Mouse (Mus musculus) megakaryocyte-erythroid progenitor cell, adult 5-6 weeks (primary cell): ENCODE results near the gene 4930444G20Rik. TPM values are rescaled to one million over a fixed set of nuclear protein-coding genes. Genes with fewer than 3 reads are reported as not detected.
"Not testable (repeated sequence)": the region's sequence is repeated elsewhere in the genome, so short reads cannot be mapped to it uniquely, and the experiment has no call there.

Experiments
- ATAC-seq: replicated peaks from 2 replicates; pipeline ENCODE4 v1.8.0; 2016; ENCODE audit warnings: mild to moderate bottlenecking, inconsistent platforms; ENCODE audit not compliant: severe bottlenecking, poor library complexity, low FRiP score, low TSS enrichment
- total RNA-seq, 2 experiments: library from RNA; stranded (forward) in 1 of 2; stranded (reverse) in 1 of 2; fragments of 200-1000, 215-1000 nt in 1 of 2; fragments of >200 nt in 1 of 2; fragmentation: Nextera tagmentation in 1 of 2; gene quantifications; 2 replicates each; pipeline ENCODE4 v1.2.3; 2014 to 2017

4930444G20Rik gene
- not detected in 2 replicates for total RNA-seq (2014; fragmentation: Nextera tagmentation)
- total RNA-seq (2017): not detected in 2 replicates

DNA sequence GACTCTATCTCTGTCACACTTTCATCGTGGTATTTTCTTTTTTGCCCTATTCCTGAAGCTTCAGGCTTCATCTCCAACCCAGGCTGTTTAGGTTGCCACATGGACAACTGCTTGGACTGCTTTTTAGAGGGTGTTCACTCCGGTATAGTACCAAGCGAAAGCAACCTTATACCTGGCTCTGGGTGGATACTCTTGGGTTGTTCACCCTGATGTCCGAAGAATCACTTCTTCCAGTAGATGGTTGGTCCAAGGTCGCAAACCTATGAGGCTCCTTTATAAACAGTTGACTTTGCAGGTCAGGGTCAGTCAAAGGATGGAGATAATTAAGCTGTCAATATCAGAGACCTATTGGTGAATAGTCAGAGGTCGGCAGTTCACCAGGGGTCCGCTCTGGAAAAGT, at the start of gene 4930444G20Rik:
Gene 4930444G20Rik, minus strand, starts transcription at position 101 of the 400 bp plus-strand sequence.
- ATAC-seq: not testable (repeated sequence)

DNA sequence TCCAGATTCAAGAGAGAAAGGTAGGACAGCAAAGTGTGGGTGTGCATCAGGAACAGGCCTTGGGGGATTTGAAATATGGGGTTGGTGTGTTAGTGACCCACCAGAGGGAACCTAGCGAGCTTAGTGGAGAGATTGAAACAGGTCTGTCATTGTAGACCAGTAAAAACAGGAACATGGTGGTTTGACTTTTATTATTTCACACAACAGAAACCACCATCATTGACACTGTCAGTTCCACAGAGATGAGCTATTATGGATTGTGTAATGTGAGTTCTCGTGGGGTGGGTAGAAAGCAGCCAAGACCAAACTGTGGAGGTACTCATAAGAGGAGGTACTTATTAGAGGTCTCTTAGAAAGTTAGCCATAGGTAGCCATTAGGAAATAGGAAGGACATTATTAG, 6.7 kb upstream of the 4930444G20Rik start:
- ATAC-seq: no peak

DNA sequence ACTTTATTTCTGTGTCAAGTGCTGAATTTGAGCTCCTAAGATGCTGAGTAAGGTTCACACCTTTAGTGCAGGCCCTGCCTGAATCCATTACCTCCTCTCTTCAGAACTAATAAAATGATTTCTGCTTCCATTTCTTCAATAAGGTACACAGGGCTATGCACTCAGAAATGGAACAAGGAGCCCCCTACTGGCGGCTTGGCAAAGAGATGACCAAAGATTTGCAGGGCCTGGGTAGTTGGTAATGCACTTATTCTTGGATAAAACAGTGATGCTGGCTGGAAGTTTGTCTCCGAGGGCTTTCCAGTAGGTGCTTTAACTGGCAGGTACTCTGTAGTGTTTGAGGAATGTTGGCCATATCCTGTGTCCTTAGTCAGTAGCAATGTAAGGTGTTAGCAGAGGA, 4.9 kb upstream of the 4930444G20Rik start:
- no peak for ATAC-seq

DNA sequence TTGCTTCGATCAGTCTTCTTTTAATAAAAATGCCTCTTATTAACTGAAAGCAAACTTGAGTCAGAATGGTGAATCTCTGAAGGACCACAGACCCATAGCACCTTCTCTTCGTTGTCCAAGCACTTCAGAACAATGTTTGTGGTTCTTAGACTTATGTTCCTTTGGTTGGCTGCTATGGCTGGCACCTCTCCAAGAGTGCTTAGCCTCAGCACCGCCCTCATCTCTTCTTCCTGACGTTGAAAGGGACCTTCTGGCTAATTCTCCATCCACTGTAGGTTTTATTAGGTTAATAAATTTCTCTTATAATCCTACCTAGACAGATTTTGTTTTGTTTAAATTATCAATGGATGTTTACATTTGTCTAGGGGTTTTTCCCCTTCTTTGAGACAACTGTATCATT, 2.7 kb upstream of the 4930444G20Rik start:
- no peak for ATAC-seq

DNA sequence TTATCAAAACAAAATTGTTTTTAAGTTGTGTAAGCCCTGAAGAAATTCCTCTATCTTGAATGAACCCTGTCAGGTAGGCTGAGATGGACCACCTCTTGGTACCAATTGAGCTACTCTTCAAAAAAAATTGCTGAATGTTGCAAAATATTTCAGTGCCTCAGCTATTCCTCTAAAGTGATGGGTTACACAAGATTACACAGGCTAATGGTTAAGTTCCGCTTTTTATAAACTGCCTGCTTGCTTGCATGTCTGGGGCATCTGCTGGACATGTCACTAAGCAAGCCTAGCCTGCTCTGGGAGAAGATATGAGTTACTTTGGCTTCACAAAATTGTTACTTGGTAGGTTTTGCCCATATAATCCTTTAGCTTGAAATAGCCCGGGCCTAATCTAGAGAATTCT, 2.3 kb upstream of the 4930444G20Rik start:
- no peak for ATAC-seq

DNA sequence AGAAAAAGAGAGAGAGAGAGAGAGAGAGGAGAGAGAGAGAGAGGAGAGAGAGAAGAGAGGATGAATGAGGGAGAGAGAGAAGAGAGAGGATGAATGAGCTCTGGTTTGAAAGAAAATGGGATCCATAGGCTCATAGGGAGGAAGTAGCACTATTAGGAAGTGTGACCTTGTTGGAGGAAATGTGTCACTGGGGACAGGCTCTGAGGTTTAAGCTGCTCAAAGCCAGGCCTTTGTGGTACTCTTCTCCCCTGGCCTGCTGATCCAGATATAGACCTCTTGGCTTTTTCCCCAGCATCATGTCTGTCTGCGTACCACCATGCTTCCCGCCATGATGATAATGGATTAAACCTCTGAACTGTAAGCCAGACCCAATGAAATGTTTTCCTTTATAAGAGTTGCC, 8.5 kb downstream of the 4930444G20Rik start:
- ATAC-seq: no peak

DNA sequence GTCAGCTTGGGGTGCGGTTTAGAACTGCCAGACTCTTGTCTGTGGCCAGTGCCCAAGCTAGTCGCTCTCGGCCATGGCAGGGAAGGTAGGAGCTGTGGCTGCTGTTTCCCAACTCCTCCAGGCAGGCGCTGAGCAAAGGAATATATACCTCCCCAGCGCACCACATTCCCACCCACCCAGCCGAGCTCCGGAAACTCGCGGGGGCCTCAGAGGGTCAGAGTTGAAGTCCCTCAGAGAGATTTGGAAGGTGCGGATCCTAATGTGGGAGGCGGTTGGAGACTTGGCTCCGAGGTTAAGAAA, 8.9 kb downstream of the 4930444G20Rik start:
- no peak for ATAC-seq

DNA sequence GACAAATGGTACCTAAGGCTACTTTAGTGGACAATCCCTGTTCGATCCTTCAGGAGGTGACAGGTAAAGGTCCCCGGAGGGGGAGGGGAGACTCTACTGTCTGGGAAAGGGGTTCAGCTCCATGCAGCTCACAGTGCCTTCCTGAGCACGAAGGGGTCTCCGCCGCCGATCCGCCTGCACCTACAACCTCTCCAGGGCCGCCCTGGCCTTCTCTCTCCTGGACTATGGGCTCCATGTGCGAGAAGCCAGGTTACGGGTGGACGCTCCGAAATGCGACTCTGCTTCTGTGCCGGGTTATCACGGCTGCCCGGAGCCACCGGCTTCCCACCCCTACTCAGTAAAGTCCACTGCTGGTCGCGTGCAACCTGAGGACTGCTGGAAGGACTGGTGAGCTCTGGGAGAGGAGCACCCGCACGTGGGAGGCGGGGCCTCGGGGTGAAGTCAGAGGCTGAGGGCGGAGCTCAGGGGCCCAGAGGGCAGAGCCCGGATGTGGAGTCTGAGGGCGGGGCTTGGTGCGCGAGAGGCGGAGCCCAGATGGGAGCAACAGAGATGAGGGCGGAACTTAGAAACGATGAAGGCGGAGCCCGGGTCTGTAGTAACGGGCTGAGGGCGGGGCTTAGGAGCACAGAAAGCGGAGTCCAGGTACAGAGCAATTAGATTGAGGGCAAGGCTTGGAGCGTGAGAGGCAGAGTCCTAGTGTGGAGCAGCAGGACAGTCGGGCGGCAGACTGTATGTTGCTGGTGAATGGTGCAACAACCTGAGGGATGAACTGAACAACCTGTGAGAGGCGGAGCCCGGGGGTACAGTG, 9.5 kb downstream of the 4930444G20Rik start:
- ATAC-seq: peak; percentile 100

DNA sequence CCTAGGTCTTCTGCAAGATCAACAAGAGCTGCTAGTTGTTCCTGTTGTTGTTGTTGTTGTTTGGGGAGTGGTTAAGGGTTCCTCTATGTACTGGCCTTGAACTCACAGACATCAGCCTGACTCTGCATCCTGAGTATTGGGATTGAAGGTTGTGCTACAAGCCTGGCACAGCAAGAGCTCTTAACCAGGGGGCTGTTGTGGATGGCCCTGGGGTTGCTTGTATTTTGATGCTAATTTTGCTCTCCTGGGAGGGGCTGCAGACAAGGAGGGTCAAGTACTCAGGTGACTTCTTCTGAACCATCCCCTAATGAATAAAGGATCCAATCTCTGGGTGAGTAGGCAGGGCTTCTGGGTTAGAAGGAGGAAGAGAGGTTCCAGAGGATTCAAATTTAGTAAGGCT, 12.6 kb downstream of the 4930444G20Rik start:
- ATAC-seq: no peak

DNA sequence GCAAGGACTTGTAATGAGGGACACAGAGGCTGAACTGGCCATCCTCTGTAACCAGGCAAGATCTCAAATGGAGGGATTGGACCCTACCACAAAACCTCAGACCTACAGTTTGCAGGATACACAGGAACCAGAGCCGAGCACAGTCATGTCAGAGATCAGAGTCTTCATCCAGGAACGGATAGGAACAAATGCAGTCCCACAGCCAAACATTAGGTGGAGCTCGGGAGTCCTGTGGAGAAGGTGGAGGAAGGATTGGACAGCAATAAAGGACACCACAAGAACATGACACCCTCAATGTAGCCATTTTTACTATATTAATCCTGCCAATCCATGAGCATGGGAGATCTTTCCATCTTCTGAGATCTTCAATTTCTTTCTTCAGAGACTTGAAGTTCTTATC, 31.6 kb downstream of the 4930444G20Rik start:
- not testable (repeated sequence) for ATAC-seq

DNA sequence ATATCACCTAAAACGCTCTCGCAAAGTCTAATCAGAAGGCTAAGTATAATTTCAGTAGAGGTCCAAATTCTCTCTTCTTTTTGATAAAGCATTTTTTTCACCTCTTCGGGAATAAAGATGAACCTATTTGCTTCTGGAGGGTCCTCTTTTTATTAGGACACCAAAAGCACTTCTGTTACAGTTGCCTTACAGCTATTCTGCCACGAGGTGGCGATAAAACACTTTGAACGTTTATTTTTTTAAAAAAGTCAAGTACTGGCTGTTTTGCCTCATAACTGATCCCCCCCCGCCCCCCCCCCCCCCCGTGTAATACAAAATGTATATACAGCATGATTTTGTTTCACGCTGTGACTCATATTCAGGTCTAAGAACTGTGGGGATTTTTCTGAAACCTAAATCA, 33.6 kb downstream of the 4930444G20Rik start:
- no peak for ATAC-seq

DNA sequence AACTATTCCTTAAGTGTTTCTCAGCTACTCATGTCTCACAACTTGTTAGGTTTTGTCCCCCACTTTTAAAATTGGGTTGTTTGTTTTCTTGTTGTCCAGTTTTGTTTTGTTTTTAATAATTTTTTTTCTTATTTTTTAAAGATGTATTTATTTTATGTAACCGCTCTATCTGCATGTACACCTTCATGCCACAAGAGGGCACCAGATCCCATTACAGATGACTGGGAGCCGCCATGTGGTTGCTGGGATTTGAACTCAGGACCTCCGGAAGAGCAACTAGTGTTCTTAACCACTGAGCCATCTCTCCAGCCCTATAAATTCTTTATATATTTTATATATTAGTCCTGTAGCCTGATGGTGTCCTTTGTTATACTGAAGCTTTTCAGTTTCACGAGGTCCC, 49.3 kb downstream of the 4930444G20Rik start:
- no peak for ATAC-seq

DNA sequence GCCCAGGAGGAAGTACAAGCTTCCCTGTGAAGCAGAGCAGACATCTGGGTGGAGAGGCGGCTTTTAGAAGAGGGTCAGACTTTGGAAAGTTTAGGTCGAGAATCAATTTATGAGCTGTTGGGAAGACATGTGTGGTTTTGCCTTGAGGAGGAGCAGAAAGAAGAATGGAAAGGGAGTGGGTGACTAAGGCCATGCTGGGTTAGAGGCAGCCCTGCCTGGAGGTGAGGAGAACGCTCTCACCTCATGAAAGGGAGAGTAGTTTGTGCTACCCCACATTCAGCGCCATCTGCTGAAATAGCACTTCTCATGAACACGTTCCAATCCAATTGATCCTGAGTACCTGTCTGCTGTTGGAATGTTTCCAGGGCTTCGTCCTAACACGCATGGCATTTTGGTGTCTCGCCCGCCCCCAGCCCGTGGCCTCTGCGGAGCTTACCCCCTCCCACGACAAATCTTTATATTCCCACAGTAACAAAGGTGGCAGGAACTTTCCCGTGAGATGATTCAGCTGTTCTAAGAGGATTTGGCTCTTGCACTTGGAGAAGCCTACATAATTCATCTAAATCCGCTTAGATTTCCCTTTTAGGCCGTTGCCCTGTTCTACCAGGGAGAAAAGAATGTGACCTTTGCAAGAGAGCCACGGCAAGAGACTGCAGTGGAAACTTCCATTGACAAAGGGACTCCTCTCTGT, 50.3 kb downstream of the 4930444G20Rik start:
- ATAC-seq: no peak

Other genes starting within 250 kb of the 4930444G20Rik start
- 1.1 and 9.7 TPM in 2 replicates for gene Sgk1, start 185.9 kb downstream of the 4930444G20Rik start, total RNA-seq (2014; fragmentation: Nextera tagmentation)
- 5.5 and 8.1 TPM in 2 replicates for gene Sgk1, start 185.9 kb downstream of the 4930444G20Rik start, total RNA-seq (2017)
- 1.0 TPM in 1 of 2 replicates, not detected in the other for gene E030030I06Rik, start 81.2 kb upstream of the 4930444G20Rik start, total RNA-seq (2014; fragmentation: Nextera tagmentation)
- not detected in 2 replicates for gene E030030I06Rik, start 81.2 kb upstream of the 4930444G20Rik start, total RNA-seq (2017)
- not detected in 2 replicates for gene Raet1e, start 90.5 kb upstream of the 4930444G20Rik start, total RNA-seq (2014; fragmentation: Nextera tagmentation)
- not detected in 2 replicates for gene Raet1e, start 90.5 kb upstream of the 4930444G20Rik start, total RNA-seq (2017)
- not detected in 2 replicates for gene H60b, start 90.5 kb upstream of the 4930444G20Rik start, total RNA-seq (2014; fragmentation: Nextera tagmentation)
- gene H60b, start 90.5 kb upstream of the 4930444G20Rik start, total RNA-seq (2017): not detected in 2 replicates